Mouse (Mus musculus) spleen, postnatal 10 days (tissue): ENCODE measurements around the gene Gm45785.

Experiments used
- DNase-seq, 2 experiments: peaks; one replicate each; pipeline ENCODE4 v3.0.0; 2021 to 2022; ENCODE audit warnings: low spot score in 2 of 2

Gene Gm45785

DNA sequence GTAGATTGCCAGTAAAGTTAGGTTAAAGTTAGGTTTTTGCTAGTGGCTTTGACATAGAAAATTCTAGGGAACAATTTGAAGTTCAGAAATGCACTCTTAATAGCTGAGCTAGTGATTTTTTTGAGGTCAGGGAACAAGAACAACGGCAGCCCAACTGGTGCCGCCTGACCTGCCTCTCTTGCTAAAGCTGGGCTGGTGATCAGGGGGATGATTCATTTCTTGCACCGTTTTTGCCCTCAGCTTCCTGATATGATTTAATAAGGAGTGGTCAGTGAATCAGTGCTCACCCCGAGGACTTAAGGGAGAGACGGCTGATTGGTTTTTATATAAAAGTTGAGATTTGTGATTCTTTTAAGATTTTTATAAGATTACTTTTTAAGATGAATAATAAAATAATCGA lies 24.7 kb downstream of the Gm45785 start:
- no peak for DNase-seq

DNA sequence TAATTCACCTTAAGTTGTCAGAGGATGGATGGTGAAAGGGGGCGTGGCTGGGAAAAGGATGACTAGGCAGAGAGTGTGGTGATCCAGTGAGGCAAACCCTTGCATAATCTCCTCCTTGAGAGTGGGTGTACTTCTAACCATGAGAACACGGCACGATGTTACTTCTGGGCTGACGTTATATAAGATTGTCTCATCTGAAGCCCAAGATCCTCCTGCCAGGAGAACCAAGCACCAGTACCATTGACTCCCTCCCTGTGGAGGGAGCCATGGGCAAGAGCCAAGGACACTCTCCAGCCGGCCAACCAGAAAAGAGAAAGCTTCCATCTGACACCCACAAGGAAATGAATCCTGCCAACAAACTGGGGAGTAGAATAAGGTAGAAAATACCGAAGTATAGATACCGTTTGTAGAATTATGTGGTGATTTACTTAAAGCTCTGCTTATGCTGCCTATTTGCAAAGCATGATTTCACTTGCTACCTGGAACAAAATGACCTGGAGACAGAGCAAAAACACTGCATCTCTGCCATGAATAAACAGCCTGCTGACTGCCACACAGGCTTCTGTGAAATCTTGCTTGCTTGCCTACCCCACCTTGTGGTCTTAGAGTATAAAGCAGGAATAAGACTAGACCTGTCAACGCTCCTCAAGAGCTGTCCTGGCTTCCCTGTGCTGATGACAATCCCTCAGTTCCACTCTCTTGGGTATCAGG lies 27.8 kb downstream of the Gm45785 start:
- DNase-seq = no peak

DNA sequence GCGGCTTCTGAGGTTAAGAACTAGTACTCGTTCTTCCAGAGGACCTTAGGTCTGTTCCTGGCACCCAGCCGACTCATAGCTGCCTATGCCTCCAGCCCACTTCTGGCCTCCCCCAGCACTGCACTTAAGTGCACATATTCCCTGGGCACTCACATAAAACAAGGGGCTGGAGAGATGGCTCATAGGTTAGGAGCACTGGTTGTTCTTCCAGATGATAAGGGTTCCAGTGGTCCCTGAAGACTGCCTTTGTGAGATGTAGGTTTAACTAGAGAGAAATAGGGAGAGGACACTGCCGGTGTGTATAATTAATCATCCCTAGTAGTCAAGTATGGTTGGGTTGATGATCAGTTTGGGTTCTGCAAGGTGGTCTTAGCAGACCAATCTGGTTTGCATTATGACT lies 33.4 kb downstream of the Gm45785 start:
- DNase-seq = no peak

DNA sequence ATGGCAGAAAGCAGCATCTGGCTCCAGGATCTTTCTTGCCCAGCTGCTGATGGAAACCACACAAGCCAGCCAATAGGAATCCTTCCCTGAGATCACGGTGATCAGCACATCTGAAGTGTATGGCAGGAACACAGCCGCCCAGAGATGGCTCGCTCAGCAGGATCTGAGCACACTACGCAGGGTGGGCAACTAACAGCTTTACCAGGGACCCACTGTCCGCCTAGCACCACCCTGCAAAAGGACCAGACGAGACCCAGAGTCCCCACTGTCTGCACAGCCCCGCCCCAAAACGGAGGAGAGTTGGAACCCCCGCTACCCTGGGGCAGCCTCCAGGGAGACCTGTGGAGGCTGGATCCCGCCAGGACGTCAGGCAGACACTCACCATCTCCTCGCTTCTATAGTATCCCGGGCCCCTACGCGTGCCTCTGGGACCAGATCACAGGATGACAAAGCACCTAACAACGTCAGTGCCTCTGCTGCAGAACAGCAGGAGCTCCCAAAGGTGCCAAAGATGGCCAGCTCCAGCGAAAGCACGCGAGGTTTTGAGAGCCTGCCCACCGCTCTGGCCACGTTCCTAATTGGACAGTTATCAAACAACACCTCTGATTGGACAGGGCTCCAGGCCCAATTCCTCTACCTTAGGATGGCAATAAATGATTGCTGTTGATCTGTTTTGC lies 34.3 kb downstream of the Gm45785 start, which contains the start of gene Zfp941:
Zfp941 (minus strand) TSS at position 526 of the 677 bp plus-strand sequence.
- peak in 1 of 2 experiments; percentile 27 for DNase-seq

DNA sequence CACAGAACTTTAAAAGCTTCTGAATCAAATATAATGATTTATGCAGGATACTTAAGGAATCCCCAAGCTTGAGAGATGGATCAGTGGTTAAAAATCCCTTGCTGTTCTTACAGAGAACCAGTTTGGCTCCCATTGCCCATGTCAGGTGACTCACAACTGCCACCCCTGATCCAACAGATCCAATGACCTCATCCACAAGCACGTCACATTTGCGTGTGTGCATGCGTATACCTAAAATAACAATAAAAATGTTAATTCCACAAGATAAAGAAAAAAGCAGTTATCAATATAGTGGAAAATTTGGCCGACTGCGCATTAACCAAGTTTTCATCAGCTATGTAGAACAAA lies 34.9 kb downstream of the Gm45785 start:
- no peak for DNase-seq

DNA sequence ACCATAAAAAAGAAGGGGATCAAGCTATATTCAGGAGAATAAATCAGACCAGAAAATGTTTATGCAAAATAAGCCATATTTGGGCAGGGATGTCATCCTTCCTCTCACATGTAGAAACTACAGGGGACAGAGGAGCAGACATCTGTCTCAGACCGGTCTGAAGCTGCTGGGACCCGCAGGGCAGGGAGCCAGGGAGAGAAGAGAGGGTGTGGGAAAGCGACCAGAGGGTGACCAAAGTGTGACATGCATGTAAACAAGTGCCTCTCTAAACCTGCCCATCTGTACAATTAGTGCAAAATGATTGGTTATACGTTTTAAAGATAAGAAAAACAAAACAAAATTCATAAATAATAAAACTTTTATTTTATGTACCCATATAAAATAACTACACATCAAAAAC lies 36.0 kb downstream of the Gm45785 start:
- DNase-seq = no peak

DNA sequence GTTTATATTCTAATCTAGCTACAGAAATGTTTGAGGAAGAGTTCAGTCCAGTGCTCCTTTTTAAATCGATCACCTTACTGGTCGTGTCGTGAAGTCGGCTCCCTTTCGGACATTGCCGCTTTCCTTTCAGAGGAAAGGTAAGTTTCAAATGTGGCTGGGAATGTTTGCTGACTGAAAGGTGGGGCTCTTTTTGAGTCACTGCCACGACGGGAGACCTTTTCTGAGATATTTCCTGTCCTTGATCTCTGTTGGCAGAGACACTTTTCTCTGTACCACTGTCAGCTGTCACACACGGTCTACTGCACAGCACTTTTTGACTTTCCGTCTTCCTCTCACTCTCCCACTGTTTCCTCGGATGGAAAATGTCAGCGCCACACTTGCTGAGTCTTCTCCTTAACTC lies 43.3 kb downstream of the Gm45785 start:
- no peak for DNase-seq

DNA sequence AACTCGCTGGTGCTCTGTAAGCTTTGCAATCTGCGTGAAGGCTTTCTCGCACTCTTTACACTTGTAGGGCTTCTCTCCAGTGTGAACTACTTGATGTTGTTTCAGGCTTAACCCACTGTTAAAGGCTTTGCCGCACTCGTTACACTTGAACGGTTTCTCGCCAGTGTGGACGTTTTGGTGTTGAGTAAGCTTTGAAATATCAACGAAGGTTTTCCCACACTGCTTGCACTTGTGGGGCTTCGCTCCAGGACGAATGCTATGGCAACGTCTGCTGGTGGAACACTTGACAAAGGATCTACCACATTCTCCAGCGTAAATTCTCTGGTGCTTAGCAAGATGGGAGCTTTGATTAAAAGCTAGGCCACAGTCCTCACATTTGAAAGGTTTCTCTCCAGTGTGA lies 44.4 kb downstream of the Gm45785 start:
- no peak for DNase-seq

DNA sequence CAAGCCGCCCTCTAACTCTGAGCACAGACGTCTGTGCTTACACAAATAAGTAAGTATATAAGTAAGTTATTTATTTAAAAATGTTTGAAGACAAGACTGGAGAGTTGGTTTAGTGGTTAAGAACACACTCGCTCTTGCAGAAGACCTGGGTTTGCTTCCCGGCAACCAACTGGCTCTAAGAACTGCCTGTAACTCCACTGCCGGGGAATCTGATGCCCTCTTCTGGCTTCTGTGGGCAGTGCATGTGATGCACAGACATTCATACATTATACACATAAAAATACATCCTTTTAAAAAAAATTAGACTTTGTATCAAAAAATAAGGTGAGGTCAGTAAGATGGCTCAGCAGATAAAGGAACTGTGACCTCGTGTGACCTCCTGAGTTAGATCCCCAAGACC lies 45.6 kb downstream of the Gm45785 start:
- no peak for DNase-seq

DNA sequence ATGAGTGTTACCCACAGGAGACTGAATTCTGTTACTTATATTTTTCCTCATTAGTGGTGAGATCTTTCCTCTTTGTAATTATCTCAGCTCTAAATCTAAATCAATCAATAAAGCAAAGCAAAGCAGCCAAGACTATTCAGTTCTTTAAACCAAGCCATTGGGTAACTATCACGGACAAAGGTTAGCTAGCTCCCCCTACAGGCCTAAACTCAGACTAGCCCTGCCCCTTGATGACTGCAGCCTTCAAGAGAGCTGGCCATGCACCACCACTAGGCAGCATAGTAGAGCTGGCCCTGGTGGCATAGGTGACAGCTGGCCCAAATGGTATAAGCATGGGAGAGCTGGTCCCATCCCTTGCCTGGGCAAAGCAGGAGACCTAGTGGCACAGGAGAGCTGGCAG lies 50.4 kb downstream of the Gm45785 start:
- peak in 1 of 2 experiments; percentile 47 for DNase-seq

DNA sequence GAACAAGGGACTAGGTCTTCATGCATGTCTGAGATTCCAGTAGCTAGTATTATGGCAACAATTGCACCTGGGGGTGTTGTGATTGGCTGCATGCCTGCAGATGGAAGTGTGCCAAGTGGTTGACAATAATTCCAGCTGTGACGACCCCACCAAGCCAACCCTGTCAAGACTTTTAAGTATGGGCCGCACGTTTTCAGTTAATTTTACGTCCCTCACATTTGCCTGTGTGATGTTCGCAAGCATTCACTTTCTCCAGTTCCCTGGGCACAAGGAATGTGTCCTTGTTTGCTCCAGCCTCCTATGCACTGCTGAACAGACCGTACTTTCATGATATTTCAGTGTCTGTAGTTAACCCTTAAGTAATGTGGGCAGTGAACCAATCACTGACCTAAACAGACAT lies 53.5 kb downstream of the Gm45785 start:
- DNase-seq = no peak

DNA sequence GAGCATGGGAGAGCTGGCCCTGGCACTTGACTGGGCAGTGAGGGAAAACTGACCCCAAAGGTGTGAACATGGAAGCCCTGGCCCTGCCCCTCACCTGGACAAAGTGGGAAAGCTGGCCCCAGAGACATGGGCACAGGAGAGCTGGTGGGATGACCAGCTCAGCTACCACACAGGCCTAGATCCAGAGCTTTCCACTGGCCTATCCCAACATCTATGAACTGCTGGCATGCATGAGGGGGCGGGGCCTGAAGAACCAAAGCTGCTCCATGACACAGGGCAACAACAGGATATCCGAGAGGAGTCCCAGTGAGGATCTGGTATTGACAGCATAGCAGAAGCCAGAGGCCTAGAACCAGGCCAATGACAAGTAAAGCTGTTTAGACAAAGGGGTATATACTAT lies 57.9 kb downstream of the Gm45785 start:
- DNase-seq = no peak

DNA sequence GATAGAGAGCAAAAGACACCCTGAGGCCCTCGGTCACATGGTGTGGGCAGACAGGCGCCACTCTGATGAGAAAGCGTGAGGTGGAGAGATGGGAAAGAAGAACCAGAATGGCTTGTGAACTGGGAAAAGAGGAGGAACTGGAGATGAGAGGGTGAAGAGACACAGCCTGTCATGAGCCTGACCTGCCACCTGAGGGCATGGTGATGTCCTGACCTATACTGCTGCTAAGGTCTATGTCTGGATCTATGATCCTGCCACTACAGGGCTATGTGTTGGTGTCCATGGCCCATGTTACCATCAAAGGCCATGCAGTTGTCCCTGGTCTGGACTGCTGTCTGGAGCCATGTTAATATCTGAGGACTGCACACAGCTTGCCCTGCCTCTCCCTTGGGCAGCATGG lies 58.5 kb downstream of the Gm45785 start:
- DNase-seq = no peak

DNA sequence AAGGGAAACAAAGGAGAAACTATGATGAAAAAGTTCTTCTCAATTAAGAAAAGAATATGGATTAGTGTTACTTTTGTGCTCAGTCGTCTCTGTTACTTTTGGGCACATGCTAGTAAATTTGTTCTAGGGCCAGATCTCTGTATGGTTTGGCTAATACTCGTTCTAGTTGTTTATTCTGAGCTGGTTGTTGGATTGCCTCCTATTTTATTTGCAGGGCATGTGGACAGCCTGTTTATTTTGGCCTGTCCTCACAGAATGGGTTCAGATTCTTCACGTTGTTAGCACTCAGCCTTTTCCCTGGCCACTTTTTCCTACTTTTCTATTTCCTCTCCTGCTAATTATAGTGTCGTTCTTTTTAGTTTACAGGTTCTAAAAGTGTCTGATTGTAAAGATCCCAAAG lies 62.6 kb downstream of the Gm45785 start:
- DNase-seq = no peak

DNA sequence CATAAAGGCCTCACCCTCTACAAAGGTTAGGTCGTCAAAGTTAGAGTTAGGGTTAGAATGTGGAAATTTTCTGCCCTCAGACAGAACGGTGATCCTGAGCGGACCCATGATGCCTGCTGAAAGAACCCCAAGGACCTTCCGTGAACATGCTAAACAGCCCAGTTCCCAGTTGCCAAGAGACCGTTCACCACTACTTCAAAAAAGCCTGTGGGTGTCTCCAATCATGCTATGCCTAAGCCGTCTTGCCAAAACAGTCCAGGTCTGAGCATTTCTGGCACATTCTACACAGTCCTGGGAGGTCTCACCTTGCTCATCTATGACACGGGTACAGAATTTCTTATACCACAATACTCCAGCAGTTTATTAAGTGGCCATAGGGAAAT lies 68.1 kb downstream of the Gm45785 start:
- DNase-seq = no peak

DNA sequence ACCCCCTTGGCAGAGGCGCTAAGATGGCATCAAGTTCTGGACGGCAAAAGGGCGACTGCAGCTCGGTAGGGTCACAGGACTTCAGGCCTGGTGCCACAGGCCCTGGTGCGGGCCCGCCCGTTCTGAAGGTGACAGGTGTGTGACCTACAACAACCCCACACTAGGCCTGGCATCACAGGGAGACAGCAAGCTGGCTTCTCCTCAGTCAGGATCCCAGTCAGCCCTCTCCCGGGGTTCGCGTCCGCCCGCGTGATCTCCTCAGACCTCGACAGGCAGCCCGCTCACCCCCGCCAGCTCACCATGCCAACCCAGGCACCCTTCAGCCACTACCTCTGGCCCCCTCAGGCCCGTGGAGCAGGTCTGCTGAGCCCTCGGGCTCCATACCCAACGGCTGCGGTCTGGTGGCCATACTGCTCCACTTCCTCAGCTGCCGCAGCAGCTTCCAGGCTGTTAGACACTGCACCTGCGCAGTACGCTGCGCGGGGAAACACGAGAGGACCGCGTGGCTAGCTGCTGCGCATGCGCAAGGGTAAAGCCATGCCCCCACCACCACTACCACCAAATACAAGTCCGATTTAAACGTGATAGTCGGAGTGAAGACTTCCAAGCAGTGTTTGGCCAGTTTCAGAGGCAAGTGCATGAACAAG lies 68.6 kb downstream of the Gm45785 start, which contains the start of gene Syce1:
Syce1 (minus strand) TSS at position 447 of the 647 bp plus-strand sequence.
- no peak for DNase-seq

DNA sequence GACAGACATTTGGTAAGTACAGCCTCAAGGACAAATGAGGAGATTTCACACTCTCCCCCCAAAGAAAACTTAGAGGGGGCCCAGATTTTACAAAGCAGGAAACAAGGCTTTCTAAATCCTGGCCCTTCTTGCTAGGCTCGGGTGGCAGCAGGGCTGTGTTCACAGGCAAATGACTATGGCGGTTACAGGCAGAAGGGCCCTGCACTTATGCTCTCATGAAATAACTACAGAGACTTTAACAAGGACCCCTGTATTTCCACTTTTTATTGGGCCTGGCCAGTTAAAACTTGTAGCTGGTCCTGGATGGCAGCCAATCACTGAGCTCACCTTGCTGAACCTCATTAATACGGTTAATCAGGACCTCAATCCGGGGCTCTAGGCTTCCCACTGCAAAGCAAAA lies 75.6 kb downstream of the Gm45785 start:
- no peak for DNase-seq
